Mouse (Mus musculus) lung, postnatal 0 days (tissue): Measurements from ENCODE around the gene Tln2.

Experiments
- CTCF ChIP-seq: IDR thresholded peaks from 2 replicates; pipeline ENCODE4 v1.5.1; 2016; ENCODE audit warnings: antibody characterized with exemption, mild to moderate bottlenecking
- EP300 ChIP-seq: IDR thresholded peaks from 2 replicates; pipeline ENCODE4 v1.6.1; 2016; ENCODE audit warnings: antibody characterized with exemption, mild to moderate bottlenecking, control low read depth

DNA sequence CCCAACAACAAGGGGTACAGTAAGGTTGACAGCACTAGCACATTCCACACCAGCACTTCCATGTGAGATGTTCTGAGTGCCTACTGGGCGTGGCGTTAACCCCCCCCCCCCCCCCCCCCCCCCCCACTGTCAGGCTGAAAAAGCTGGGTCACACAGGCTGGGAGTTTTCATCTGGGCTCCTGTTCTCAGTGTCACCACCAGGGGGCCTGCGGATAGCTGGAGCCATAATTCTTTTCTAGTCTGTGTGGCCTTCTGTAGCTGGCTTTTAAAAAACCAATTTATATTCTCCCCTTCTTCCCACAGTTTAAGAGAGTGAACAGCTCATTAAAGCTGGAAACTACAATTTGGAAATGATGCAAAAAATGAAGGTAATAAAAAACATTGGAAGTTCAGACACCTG is 244.1 kb downstream of the Tln2 start:
- TF ChIP-seq CTCF (peak; percentile 72), EP300 (no peak)
